Mouse (Mus musculus): Measurements from ENCODE around the gene Ubqln1. TPM values are rescaled to one million over a fixed set of nuclear protein-coding genes. Genes with fewer than 3 reads are reported as not detected.

The Ubqln1 gene
- total RNA-seq, 2 experiments from 2014 or later, result 129 to 133 TPM

- DNase-seq, result no peak
- intact Hi-C loops (cut with DNase I), result no loop called here
Measured at GRCm38 (mm10) chr13:58201908-58202307, 13.5 kb downstream of the Ubqln1 start.

GRCm38 (mm10) chr13:58201343-58201742 is 14.1 kb downstream of the Ubqln1 start:
- intact Hi-C loops (cut with DNase I), result no loop called here
- DNase-seq, result no peak

GRCm38 (mm10) chr13:58197981-58198640 is 17.3 kb downstream of the Ubqln1 start:
- DNase-seq, result no peak
- intact Hi-C loops (cut with DNase I), result no loop called here

GRCm38 (mm10) chr13:58197211-58197610 is 18.2 kb downstream of the Ubqln1 start:
- intact Hi-C loops (cut with DNase I), result no loop called here
- no peak for DNase-seq

DNA sequence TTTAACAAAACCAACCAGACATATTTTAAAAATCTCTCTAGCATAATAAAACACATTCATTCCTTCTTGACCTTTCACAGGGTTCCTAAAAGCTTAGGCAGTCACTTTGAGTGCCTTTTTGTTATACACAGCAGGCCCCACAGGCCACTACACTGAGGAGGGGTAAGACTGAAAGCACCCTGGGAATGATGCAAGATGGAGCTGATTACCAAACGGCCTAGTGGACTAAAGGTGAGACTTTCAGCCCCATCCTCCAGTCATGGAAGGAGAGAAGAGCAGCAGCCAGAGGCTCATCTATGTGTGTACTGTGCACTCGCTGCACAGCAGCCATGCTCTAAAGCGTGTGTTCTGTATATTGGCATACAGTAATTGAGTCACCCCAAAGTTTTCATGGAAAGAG is 20.5 kb downstream of the Ubqln1 start:
- intact Hi-C loops (cut with DNase I), result no loop called here
- no peak for DNase-seq

DNA sequence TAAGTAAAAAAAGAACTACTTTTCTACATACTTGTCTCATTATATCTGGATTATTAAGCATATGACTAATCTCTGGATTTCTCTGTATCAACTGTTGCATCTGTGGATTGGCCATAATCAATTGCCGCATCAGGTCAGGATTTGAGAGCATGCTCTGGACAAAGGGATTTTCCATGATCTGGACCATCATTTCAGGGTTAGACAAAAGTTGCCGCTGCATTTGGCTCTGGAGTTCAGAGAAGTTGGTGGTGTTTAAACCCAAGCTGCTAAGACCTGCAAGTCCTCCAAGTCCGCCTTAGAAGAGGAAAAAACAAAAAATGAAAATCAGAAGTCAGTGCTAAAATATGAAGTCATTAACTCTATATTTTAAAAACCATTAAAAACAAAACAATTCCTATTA is 22.2 kb downstream of the Ubqln1 start:
- DNase-seq, result no peak
- intact Hi-C loops (cut with DNase I), result no loop called here

- no peak for DNase-seq
- intact Hi-C loops (cut with DNase I), result no loop called here
Measured at GRCm38 (mm10) chr13:58192146-58192545, 23.3 kb downstream of the Ubqln1 start.

DNA sequence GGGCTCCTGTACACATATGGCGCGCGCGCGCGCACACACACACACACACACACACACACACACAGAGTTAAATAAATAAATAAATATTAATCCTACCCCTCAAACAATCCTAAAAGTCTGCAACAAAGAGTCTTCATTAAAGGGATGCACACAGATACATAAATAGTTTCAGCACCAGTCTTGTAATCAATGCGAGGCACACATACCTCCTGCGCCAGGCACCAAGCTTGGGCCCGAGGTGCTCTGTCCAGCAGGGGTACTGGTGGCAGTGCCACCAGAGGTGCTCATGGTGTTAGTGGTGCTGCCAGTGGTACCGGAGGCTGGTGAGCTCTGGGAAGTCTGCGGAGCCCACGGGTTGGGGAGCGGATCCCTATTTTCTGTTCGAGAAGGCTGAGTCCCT is 23.9 kb downstream of the Ubqln1 start:
- intact Hi-C loops (cut with DNase I), result no loop called here
- no peak for DNase-seq

GRCm38 (mm10) chr13:58189473-58189872 is 26.0 kb downstream of the Ubqln1 start:
- DNase-seq, result no peak
- intact Hi-C loops (cut with DNase I), result no loop called here

DNA sequence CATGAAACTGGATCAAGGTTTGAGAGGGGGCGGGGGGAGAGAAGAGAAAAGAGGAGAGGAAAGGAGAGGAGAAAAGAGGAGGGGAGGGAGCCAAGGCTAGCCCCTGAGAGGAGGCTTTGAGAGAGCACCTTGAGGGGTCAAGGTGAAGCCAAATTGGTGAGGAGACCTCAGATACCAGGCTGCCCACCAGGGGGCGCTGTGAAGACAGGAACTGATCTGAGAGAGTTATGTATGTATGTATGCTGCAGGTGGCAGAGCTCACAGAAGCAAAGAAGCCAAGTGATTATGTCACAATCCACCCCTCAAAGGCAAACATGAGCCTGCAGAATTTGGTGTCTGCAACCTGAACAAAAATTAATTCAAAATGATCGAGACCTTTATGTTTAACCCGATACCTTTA is 27.0 kb downstream of the Ubqln1 start:
- peak; percentile 88 for DNase-seq
- intact Hi-C loops (cut with DNase I), result no loop called here

- intact Hi-C loops (cut with DNase I), result no loop called here
Measured at GRCm38 (mm10) chr13:58187751-58188150, 27.7 kb downstream of the Ubqln1 start.

DNA sequence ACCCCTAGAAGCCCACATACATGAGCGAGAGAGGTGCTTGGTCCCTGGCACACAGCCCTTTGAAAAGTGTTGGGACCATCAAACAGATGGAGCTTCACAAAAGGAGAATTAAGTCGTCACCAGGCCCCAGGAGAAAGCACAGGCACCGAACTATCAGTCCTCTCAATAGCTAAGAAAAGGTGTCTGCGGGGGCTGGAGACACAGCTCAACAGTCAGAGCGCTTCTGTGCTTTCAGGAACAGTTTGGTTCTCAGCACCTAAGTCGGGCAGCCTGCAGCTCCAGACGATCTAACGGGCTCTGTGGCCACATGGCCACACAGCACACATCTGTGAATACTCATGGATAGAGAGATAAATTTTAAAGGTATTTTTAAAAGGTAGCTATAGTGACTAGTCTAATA is 29.2 kb downstream of the Ubqln1 start:
- no peak for DNase-seq
- intact Hi-C loops (cut with DNase I), result no loop called here

More at GRCm38 (mm10) chr13:58187751-58188150, 27.7 kb downstream of the Ubqln1 start:
- DNase-seq, result no peak

DNA sequence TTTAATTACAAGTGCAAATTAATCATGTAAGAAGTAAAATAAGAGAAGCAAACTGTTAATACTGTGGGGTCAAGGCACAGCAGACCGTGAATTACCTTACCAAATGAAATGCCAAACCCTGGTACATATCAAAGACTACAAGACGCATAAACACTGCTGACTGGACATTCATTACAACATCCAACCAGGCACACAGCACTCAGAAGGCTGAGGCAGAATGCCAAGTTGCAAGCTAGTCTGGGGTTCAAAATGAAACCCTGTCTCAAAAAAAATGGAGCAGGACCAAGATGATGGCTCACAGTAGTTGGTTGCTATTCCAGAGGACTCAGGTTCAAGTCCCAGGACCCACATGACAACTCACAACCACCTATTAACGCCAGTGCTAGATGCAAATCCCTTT is 31.3 kb downstream of the Ubqln1 start:
- intact Hi-C loops (cut with DNase I), result no loop called here
- no peak for DNase-seq

DNA sequence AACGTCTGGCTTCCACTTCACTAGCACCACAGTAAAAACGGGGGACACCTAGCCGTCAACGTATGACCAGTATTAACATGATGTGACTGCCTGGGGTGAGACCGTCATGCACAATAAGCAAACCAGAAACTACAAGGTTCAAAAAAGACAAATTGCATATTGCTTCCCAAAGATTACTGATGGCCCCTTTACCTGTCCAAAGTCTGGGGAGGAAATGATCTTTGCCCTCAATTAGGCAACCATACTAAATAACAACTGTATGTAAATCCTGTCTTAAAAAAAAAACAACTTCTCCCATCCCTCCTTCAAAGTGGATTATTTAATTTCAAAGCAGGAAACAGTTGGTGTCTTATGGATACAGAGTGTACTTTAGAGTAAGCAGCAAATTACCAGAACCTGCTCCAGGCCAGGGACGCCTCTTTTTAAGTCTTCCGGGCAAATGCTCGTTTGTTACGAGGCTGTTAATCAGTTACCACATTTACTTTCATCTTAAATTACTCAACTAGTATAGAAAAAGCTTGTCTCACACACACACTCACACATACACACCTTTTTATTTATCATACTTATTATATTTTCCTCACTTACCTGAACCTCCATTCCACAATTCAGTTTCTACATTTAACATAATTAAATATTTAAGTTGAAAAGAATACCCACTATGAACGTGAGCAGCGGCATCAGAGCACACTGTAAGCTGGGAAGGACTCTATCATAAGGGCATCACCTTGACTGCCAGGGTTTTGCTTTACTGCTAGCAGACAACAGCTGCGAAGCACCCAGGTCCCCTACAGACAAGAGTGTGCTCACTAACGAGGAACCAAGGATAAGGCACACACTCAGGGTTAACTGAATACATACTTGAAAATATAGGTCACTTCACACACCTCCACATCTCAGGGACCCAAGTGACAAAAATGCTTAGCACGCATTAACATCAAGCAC is 33.6 kb downstream of the Ubqln1 start:
- no peak for DNase-seq
- intact Hi-C loops (cut with DNase I), result no loop called here

DNA sequence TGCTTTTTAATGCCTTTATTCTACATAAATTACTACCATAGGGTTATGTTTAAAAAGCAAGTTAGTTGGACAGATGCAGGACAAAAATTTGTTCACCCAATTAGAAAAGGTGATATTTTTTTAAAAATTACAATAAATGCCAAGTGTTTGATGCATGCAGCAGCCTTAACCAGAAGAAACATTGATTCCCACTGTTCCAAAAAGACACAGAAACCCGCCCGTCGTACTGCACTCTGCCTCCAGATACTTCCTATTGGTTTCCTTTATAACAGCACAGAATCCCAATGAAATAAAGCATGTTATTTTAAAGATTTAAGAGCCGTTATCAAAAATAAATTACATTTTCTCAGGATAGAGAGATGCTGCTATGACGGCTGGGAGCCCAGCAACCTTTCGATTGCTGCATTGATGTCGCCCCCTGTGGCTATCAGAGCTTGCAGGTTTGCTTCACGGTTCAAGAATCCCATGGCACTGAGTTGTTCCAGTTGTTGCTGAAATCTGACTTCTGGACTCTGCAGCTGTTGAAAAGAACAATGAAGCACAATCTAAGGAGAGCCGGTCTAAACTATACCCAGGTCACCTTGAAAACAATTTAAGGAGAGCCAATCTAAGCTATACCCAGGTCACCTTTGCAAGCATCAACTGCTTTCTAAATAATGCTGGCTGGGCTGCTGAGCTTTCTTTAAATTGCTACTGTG is 37.8 kb downstream of the Ubqln1 start:
- DNase-seq, result peak; percentile 98
- intact Hi-C loops (cut with DNase I), result no loop called here

GRCm38 (mm10) chr13:58176105-58176504 is 39.3 kb downstream of the Ubqln1 start:
- intact Hi-C loops (cut with DNase I), result no loop called here
- no peak for DNase-seq

GRCm38 (mm10) chr13:58168119-58168518 is 47.3 kb downstream of the Ubqln1 start:
- intact Hi-C loops (cut with DNase I), result loop anchor here (10.0 kb wide), 1 partner anchor 427 kb away; no protein-coding TSS in a partner anchor
- no peak for DNase-seq

DNA sequence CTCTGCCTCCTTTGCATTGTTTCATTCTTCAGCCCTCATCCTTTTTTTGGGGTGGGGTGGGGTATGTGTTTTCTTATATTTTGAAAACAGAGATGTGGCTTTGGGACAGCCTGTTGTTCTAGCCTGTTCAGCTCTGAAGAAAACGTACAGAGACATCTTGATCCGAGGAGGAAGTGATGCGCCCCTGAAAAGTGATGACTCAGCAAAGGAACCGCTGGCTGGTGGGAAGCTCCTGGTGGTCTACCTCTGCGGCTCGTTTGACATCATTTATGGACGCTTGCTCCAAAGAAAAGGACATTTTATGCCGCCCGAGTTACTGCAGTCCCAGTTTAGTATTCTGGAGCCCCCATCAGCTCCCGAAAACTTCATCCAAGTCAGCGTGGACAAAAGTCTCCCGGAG is 52.1 kb downstream of the Ubqln1 start:
- intact Hi-C loops (cut with DNase I), result loop anchor here (10.0 kb wide), 1 partner anchor 431 kb away; no protein-coding TSS in a partner anchor

DNA sequence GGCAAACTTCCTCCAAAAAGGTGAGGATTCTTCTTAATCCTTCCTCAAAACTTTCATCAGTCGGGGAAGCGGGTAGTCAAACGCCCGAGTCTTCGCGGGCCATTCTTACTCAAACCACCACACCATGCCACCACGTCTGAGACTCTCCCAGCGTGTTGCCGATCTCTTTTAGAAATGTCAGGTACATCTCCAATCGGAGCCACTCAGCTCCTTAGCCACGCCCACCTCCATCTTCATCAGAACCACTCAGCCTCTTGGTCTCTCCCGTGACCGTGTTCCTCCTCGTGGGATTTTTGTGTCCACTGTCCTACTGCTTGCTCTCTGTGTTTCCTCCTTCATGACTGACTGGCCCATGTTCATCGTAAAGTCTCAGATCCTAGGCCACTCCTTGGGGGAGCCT is 54.7 kb downstream of the Ubqln1 start:
- intact Hi-C loops (cut with DNase I), result loop anchor here (10.0 kb wide), 1 partner anchor 434 kb away; no protein-coding TSS in a partner anchor
- no peak for DNase-seq

More for the DNA sequence above, 52.1 kb downstream of the Ubqln1 start:
- no peak for DNase-seq

GRCm38 (mm10) chr13:58158099-58158912 is 57.1 kb downstream of the Ubqln1 start:
- DNase-seq, result peak; percentile 92
- intact Hi-C loops (cut with DNase I), result loop anchor here (10.0 kb wide), 2 partner anchors 116 to 226 kb away; partner anchors contain the start of genes 2210016F16Rik and Gkap1
